ENCODE assay signal across 9 mouse cellular contexts in the genomic region with DNA sequence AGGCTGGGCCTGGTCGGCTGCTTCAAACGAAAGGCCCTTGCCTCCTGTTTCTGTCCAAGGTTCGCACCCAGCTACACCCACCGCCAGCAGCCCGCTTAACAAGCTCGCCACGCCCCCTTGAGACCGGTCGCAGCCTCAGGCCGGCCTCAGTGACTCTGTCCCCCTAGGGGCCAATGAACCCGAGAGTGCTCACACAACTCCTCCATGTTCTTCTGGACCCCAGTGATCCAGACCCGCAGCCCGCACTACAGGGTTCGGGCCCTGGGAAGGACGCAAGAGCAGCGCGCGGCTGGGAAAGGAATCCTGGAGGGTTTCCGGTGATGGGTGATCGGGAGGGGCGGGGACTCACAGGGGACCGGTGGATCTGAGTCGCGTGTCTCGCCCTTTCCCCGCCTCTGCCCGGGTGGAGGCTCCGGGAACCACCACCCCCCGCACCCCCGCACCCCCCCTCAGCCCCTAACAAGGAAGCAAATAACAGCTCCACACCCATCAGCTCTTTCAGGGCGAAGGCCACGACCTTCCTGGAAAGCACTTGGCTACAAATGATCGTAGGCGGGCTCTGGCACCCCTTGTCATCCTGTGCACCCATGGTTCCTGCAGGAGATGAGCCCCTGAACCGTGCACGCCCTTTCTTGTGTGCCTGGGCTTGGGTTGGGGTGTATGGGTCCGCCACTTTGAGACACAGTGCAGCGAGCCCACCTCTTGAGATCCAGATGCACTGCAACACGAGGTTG. TPM values are rescaled to one million over a fixed set of nuclear protein-coding genes. Genes with fewer than 3 reads are reported as not detected.
DNase-seq lines count a peak whose midpoint lies in the region; ATAC-seq lines count a peak whose summit lies in the region.
"Had no signal": no experiment of that assay in that cellular context is flagged by ENCODE, and none has a peak within 500 bp of the region (broad histone marks: within the 10 kb centered on the region; RNA-seq: fewer than 3 reads in every experiment).

No protein-coding gene starts in this region.

- no peaks in the 10 kb centered on the region for H3K9me3 ChIP-seq in hindbrain, embryonic 15.5 days
- no peaks in the 10 kb centered on the region for H3K9me3 ChIP-seq in stomach, embryonic 14.5 days (ENCODE audit: control insufficient read depth, low read depth, low read length)
- H3K9me3 ChIP-seq: G1E had no signal

- H3K9ac ChIP-seq in hindbrain, embryonic 15.5 days = peak overlapping the region; percentile 54
- H3K9ac ChIP-seq in stomach, embryonic 14.5 days (replicated peaks; ENCODE audit: low read depth, low read length) = peak overlapping the region; percentile 25; the same call in 1 of the 2 replicates

- WGBS in hindbrain, embryonic 15.5 days = under 1% methylated on average over 39 of the region's 39 CpGs
- WGBS in stomach, embryonic 14.5 days = under 1% methylated on average over 39 of the region's 39 CpGs

- peak overlapping the region; percentile 88 for H3K4me2 ChIP-seq in hindbrain, embryonic 15.5 days
- H3K4me2 ChIP-seq in stomach, embryonic 14.5 days (replicated peaks; ENCODE audit: low read depth, low read length) = peak overlapping the region; percentile 84

- intact Hi-C loops in left cerebral cortex, postnatal 25 days (cut with DNase I) = no loop called here

- ATAC-seq in hindbrain, embryonic 15.5 days (ENCODE audit: low FRiP score, low read depth) = peak; percentile 71
- ATAC-seq in megakaryocyte progenitor cell, adult 5-6 weeks (replicated peaks; ENCODE audit: poor library complexity) = peak; percentile 77
- ATAC-seq in stomach, embryonic 14.5 days (ENCODE audit: insufficient number of reproducible peaks, insufficient read depth, low FRiP score, low read depth) = peak; percentile 76

- no peaks in the 10 kb centered on the region for H3K27me3 ChIP-seq in hindbrain, embryonic 15.5 days
- H3K27me3 ChIP-seq in stomach, embryonic 14.5 days (ENCODE audit: control insufficient read depth, insufficient read depth, low read length) = no peaks in the 10 kb centered on the region

- peak overlapping the region; percentile 53 for H3K4me3 ChIP-seq in hindbrain, embryonic 15.5 days
- H3K4me3 ChIP-seq in stomach, embryonic 14.5 days (ENCODE audit: low read depth, low read length) = peak overlapping the region; percentile 42

- H3K27ac ChIP-seq in hindbrain, embryonic 15.5 days (replicated peaks) = peak overlapping the region; percentile 75
- peak overlapping the region; percentile 66; the same call in 1 of the 2 replicates for H3K27ac ChIP-seq in stomach, embryonic 14.5 days (ENCODE audit: low read length)

- no peaks in the 10 kb centered on the region for H3K36me3 ChIP-seq in hindbrain, embryonic 15.5 days
- H3K36me3 ChIP-seq in stomach, embryonic 14.5 days (ENCODE audit: control insufficient read depth, insufficient read depth, low read length) = no peaks in the 10 kb centered on the region
- H3K36me3 ChIP-seq: G1E had no signal

- DNase-seq in cerebellum, postnatal 25 days = peak; percentile 31 to 51
- no peak for DNase-seq in cerebellum, adult 9-10 months
- peak; percentile 88 for DNase-seq in adrenal gland, postnatal 14 days
- DNase-seq in frontal cortex, postnatal 36 days (ENCODE audit: low spot score in 2 of 2) = peak; percentile 35 to 39
- DNase-seq in left cerebral cortex, postnatal 25 days (ENCODE audit: low spot score in 2 of 2) = peak; percentile 32 to 36

- H3K4me1 ChIP-seq in hindbrain, embryonic 15.5 days (replicated peaks) = peaks cover 31% of the 10 kb centered on the region
- H3K4me1 ChIP-seq in stomach, embryonic 14.5 days (ENCODE audit: control insufficient read depth, insufficient read depth, low read length) = peaks cover 12% of the 10 kb centered on the region

RNA-seq across cellular contexts. Expression of a gene that starts 17.9 kb away (rescaled TPM):
- 33.0 and 35.0 TPM in 2 replicates for total RNA-seq in adrenal gland, postnatal 14 days (2021)
- polyA plus RNA-seq in hindbrain, embryonic 15.5 days (2015; fragmentation: Nextera tagmentation; extraction: Ambion mirVana) = 63.2 and 66.0 TPM in 2 replicates
- total RNA-seq in left cerebral cortex, postnatal 25 days (2021) = 10 to 100 TPM; 27.3 to 27.8 TPM
- 65.2 and 68.1 TPM in 2 replicates for total RNA-seq in megakaryocyte progenitor cell, adult 5-6 weeks (2015)
- 117 and 124 TPM in 2 replicates for total RNA-seq in megakaryocyte progenitor cell, adult 5-6 weeks (2017)
- 59.6 and 72.9 TPM in 2 replicates for polyA plus RNA-seq in stomach, embryonic 14.5 days (2014; fragmentation: Nextera tagmentation; extraction: Ambion mirVana)

RNA-seq across cellular contexts. Expression of a gene that starts 18.2 kb away (rescaled TPM):
- 14.3 and 14.8 TPM in 2 replicates for total RNA-seq in adrenal gland, postnatal 14 days (2021)
- 8.1 and 9.2 TPM in 2 replicates for polyA plus RNA-seq in hindbrain, embryonic 15.5 days (2015; fragmentation: Nextera tagmentation; extraction: Ambion mirVana)
- 10 to 100 TPM; 13.2 to 16.6 TPM for total RNA-seq in left cerebral cortex, postnatal 25 days (2021)
- 10.9 and 18.2 TPM in 2 replicates for total RNA-seq in megakaryocyte progenitor cell, adult 5-6 weeks (2015)
- total RNA-seq in megakaryocyte progenitor cell, adult 5-6 weeks (2017) = 7.9 and 10.3 TPM in 2 replicates
- polyA plus RNA-seq in stomach, embryonic 14.5 days (2014; fragmentation: Nextera tagmentation; extraction: Ambion mirVana) = 10.5 and 12.7 TPM in 2 replicates

RNA-seq across cellular contexts. Expression of a gene that starts 24.6 kb away (rescaled TPM):
- total RNA-seq in adrenal gland, postnatal 14 days (2021) = 70.9 and 76.5 TPM in 2 replicates
- polyA plus RNA-seq in hindbrain, embryonic 15.5 days (2015; fragmentation: Nextera tagmentation; extraction: Ambion mirVana) = 69.2 and 69.3 TPM in 2 replicates
- total RNA-seq in left cerebral cortex, postnatal 25 days (2021) = 10 to 100 TPM; 35.7 to 35.9 TPM
- total RNA-seq in megakaryocyte progenitor cell, adult 5-6 weeks (2015) = 11.0 and 18.0 TPM in 2 replicates
- 11.1 and 14.3 TPM in 2 replicates for total RNA-seq in megakaryocyte progenitor cell, adult 5-6 weeks (2017)
- 35.9 and 38.4 TPM in 2 replicates for polyA plus RNA-seq in stomach, embryonic 14.5 days (2014; fragmentation: Nextera tagmentation; extraction: Ambion mirVana)
